Mouse (Mus musculus) CH12.LX (cell line): ENCODE results near the gene 4930447C04Rik.

ENCODE experiments used
- CHD2 ChIP-seq: IDR thresholded peaks from 2 replicates; pipeline ENCODE4 v1.6.1; 2011; ENCODE audit warnings: low read length, improper control_type of control experiment
- CTCF ChIP-seq, 2 experiments: IDR thresholded peaks in 1 of 2; conservative IDR thresholded peaks in 1 of 2; 2 replicates each; pipeline ENCODE4 v1.5.1; 2011 to 2012; ENCODE audit warnings: low read depth in 2 of 2, low read length in 2 of 2, improper control_type of control experiment in 1 of 2, inconsistent platforms in 1 of 2, mild to moderate bottlenecking in 1 of 2, moderate library complexity in 1 of 2
- E2F4 ChIP-seq: IDR thresholded peaks from 2 replicates; pipeline ENCODE4 v1.6.1; 2011; ENCODE audit warnings: low read depth, low read length, improper control_type of control experiment; ENCODE audit not compliant: insufficient replicate concordance
- ELF1 ChIP-seq: IDR thresholded peaks from 2 replicates; pipeline ENCODE4 v1.6.1; 2014; ENCODE audit warnings: low read depth, mild to moderate bottlenecking, inconsistent platforms, low read length, improper control_type of control experiment
- EP300 ChIP-seq: IDR thresholded peaks from 2 replicates; pipeline ENCODE4 v1.6.1; 2011; ENCODE audit warnings: low read length, improper control_type of control experiment
- KAT2A ChIP-seq: IDR thresholded peaks from 2 replicates; pipeline ENCODE4 v1.6.1; 2012; ENCODE audit warnings: low read length, improper control_type of control experiment, inconsistent platforms; ENCODE audit not compliant: insufficient replicate concordance
- MAZ ChIP-seq: IDR thresholded peaks from 2 replicates; pipeline ENCODE4 v1.6.1; 2012; ENCODE audit warnings: low read depth, mild to moderate bottlenecking, inconsistent platforms, low read length, improper control_type of control experiment, moderate library complexity
- NRF1 ChIP-seq: IDR thresholded peaks from 2 replicates; pipeline ENCODE4 v1.6.1; 2014; ENCODE audit warnings: low read depth, mild to moderate bottlenecking, inconsistent platforms, low read length, improper control_type of control experiment, moderate library complexity
- POLR2A ChIP-seq: IDR thresholded peaks from 2 replicates; pipeline ENCODE4 v1.6.1; 2011; ENCODE audit warnings: low read depth, mild to moderate bottlenecking, improper control_type of control experiment, low read length
- POLR2AphosphoS2 ChIP-seq: IDR thresholded peaks from 2 replicates; pipeline ENCODE4 v1.6.1; 2011; ENCODE audit warnings: low read depth, low read length, improper control_type of control experiment
- USF1 ChIP-seq: IDR thresholded peaks from 2 replicates; pipeline ENCODE4 v1.6.1; 2014; ENCODE audit warnings: low read depth, mild to moderate bottlenecking, inconsistent platforms, low read length, improper control_type of control experiment
- ZKSCAN1 ChIP-seq: IDR thresholded peaks from 2 replicates; pipeline ENCODE4 v1.6.1; 2012; ENCODE audit warnings: low read depth, inconsistent platforms, low read length, improper control_type of control experiment, borderline replicate concordance
- ZNF384 ChIP-seq: IDR thresholded peaks from 2 replicates; pipeline ENCODE4 v1.6.1; 2012; ENCODE audit warnings: low read depth, low read length, improper control_type of control experiment, inconsistent platforms

DNA sequence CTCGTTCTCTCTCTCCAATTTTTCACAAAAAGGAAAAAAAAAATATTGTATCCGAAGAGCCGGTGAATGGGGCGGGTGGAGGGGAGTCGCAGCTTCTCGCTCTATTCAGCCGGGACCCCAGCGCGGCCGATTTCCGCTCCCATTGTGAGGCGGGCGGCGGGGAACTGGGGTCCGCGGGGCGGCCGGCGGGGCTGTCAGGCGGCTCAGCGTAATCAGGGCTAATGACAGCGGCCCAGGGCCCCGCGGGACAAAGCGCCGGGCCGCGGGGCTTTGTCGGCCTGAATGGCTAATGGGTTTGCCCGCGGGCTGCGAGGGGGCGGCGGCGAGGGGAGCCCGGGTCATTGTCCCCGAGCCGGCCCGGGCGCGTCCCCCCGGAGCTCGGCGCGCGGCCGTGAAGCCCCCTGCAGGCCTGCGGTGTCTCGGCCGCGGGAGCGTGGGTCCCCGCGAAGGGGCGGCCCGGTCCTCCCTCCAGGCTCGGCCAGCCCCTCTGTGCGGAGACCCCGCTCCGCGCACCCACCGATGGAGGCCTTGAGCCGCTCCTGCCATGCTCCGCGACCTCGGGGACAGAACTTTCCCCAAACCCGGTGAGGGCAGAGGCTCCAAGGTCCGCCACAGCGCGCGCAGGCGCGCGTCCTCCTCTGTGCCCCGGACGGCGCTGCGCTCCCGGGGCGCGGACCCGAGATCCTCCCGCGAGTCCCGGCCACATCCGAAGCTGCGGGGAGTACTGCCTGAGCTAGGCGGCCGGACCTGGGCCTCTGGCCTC, 4.9 kb upstream of the 4930447C04Rik start:
- TF ChIP-seq CTCF (conservative IDR thresholded peaks at IDR 0.05 in 1 of 2, IDR thresholded peaks at IDR 0.05 in 1 of 2; ENCODE audit: low read depth in 2 of 2, low read length in 2 of 2): no peak
- TF ChIP-seq ZKSCAN1: no peak
- TF ChIP-seq ELF1: no peak
- no peak for TF ChIP-seq POLR2AphosphoS2
- TF ChIP-seq USF1: no peak
- no peak for TF ChIP-seq ZNF384
- no peak for TF ChIP-seq MAZ
- no peak for TF ChIP-seq E2F4
- no peak for TF ChIP-seq POLR2A
- TF ChIP-seq NRF1: no peak
- no peak for TF ChIP-seq KAT2A
- no peak for TF ChIP-seq EP300
- TF ChIP-seq CHD2: no peak
